Mouse (Mus musculus): ENCODE measurements around the gene Bbs1. TPM values are rescaled to one million over a fixed set of nuclear protein-coding genes. Genes with fewer than 3 reads are reported as not detected.
A peak's percentile ranks its signal among the peaks of the same experiment; 100 is the strongest.
"Not testable (repeated sequence)": the region's sequence is repeated elsewhere in the genome, so short reads cannot be mapped to it uniquely, and the experiment has no call there.

Bbs1 gene
- total RNA-seq, 1 experiment from 2014 or later, result 2.3 TPM

GRCm38 (mm10) chr19:4898972-4899371, 7.5 kb downstream of the Bbs1 start:
- ATAC-seq (replicated peaks in 1 of 2; ENCODE audit: insufficient read depth in 1 of 2, low FRiP score in 2 of 2, low TSS enrichment in 1 of 2, low read depth in 1 of 2, poor library complexity in 2 of 2, severe bottlenecking in 2 of 2), result no peak

- no peak for ATAC-seq (replicated peaks in 1 of 2; ENCODE audit: insufficient read depth in 1 of 2, low FRiP score in 2 of 2, low TSS enrichment in 1 of 2, low read depth in 1 of 2, poor library complexity in 2 of 2, severe bottlenecking in 2 of 2)
Observed at GRCm38 (mm10) chr19:4896780-4897520, 9.5 kb downstream of the Bbs1 start.

- peak in 1 of 2 experiments; percentile 27; a peak in 1 of 4 replicates for ATAC-seq (replicated peaks in 1 of 2; ENCODE audit: insufficient read depth in 1 of 2, low FRiP score in 2 of 2, low TSS enrichment in 1 of 2, low read depth in 1 of 2, poor library complexity in 2 of 2, severe bottlenecking in 2 of 2)
Observed at GRCm38 (mm10) chr19:4891798-4892197, 14.6 kb downstream of the Bbs1 start.

DNA sequence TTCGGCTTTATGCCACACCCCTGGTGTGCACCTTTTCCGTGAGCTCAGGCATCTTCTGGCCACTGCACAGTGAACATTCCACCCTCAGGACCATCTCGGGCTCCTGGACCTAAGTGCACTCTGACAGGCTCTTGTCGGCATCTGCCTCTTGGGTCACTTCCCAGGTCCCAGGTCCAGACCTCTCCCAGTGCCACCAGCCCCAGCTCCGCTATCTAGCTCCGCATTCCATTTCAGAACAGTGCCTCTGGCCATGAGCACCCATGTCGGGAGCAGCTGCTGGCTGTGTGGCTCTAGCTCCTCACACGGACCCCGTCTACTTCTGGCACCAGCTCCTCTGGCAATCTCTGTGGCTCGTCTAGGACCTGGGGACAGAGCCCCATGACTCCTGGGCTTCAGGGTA, 16.6 kb downstream of the Bbs1 start:
- no peak for ATAC-seq (replicated peaks in 1 of 2; ENCODE audit: insufficient read depth in 1 of 2, low FRiP score in 2 of 2, low TSS enrichment in 1 of 2, low read depth in 1 of 2, poor library complexity in 2 of 2, severe bottlenecking in 2 of 2)

DNA sequence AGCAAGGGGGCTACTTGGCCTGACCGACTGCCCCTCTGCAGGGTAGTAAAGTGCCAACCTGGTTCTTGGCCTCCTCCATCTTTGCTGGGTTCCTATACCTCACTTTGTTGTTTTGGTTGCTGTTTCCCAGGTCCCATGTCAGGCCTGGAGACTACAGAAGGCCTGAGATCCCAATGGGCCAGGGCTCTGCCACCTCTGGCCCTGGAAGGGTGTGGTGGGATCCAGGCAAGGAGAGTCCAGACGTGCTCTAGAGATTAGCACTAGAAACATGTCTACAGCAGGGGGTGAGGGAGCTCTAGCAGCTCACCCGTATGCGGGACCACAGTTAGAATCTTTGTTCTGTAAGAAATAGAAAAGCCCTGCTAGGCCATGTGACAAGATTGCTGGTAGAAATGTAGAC, 22.5 kb downstream of the Bbs1 start:
- ATAC-seq (replicated peaks in 1 of 2; ENCODE audit: insufficient read depth in 1 of 2, low FRiP score in 2 of 2, low TSS enrichment in 1 of 2, low read depth in 1 of 2, poor library complexity in 2 of 2, severe bottlenecking in 2 of 2), result no peak

DNA sequence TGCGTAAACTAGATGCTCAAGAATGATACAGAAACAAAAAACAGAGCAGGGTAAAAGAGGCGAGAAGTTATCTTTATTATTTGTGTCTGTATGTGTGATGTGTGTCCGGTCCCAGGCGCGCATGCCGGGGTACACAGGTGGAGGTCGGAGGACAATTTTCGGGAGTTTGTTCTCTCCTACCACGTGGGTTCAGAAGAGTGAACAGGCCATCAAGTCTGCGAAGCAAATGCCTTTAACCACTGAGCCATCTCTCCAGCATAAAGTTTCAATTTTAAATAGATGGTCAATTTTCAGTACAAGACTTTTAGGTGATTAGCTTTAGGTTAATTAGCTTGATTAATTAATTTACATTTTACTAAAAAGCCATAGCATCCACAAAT, 27.1 kb downstream of the Bbs1 start:
- ATAC-seq (replicated peaks in 1 of 2; ENCODE audit: insufficient read depth in 1 of 2, low FRiP score in 2 of 2, low TSS enrichment in 1 of 2, low read depth in 1 of 2, poor library complexity in 2 of 2, severe bottlenecking in 2 of 2), result no peak

DNA sequence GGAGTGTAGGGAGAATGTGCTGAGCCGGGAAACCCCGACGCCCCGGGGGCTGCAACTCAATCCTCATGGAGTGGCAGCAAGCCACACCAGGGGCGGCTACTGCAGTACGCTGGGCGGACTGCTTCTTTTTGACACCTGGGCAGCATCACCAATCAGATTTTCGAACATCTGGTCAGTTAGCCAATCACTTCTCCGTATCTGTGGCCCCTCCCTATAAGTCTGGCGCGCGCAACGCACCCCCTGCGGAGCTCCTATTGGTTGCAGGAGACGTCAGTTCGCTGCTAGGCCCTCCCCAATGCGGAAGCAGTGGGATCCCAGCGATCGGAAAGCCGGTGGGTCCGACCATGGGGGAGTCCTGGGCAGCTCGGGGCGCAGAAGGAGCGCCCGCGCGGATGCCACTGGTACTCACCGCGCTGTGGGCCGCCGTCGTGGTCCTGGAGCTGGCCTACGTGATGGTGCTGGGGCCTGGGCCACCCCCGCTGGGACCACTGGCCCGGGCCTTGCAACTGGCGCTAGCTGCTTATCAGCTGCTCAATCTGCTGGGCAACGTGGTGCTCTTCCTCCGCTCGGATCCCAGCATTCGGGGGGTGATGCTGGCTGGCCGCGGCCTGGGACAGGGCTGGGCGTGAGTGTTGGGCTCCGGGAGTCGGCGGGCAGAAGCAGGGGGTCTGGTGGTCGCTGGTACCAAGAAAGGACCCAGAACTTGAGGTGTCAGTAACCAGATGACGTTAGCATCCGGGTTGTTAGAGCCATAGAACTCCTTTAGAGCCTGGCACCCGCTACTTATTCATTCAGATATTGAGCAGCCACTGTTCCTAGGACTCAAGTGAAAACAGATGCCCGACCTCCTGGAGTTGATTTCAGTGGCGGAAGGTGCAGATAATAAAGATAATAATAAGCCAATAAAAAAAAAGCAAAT, 27.8 kb downstream of the Bbs1 start, which contains the start of gene Zdhhc24:
Gene Zdhhc24, plus strand, starts transcription at position 264 of the 919 bp plus-strand sequence.
- peak; percentile 99 for ATAC-seq (replicated peaks in 1 of 2; ENCODE audit: insufficient read depth in 1 of 2, low FRiP score in 2 of 2, low TSS enrichment in 1 of 2, low read depth in 1 of 2, poor library complexity in 2 of 2, severe bottlenecking in 2 of 2)

GRCm38 (mm10) chr19:4877785-4878184, 28.6 kb downstream of the Bbs1 start, which contains the start of gene Actn3:
Gene Actn3, minus strand, starts transcription at chr19:4877909.
- no peak for ATAC-seq (replicated peaks in 1 of 2; ENCODE audit: insufficient read depth in 1 of 2, low FRiP score in 2 of 2, low TSS enrichment in 1 of 2, low read depth in 1 of 2, poor library complexity in 2 of 2, severe bottlenecking in 2 of 2)

DNA sequence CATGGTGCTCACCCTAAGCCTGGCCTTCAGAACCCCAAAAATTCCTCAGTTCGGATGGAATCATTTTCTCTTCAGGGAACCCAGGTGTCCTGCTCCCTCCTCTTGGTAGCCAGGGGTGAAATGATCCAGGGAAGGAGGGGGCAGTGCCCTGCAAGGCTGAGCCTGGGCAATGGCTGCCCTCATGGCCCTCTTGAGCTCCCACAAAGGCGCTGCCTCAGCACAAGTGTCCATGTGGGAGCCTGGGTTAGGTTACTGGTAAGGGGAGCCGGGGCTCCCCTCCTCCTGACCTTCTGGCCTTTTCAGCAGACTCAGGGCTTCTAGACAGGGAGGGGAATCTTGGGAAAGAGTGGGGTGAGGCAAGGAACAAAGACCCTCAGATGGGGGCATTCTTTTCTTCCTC, 29.7 kb downstream of the Bbs1 start:
- ATAC-seq (replicated peaks in 1 of 2; ENCODE audit: insufficient read depth in 1 of 2, low FRiP score in 2 of 2, low TSS enrichment in 1 of 2, low read depth in 1 of 2, poor library complexity in 2 of 2, severe bottlenecking in 2 of 2), result no peak

DNA sequence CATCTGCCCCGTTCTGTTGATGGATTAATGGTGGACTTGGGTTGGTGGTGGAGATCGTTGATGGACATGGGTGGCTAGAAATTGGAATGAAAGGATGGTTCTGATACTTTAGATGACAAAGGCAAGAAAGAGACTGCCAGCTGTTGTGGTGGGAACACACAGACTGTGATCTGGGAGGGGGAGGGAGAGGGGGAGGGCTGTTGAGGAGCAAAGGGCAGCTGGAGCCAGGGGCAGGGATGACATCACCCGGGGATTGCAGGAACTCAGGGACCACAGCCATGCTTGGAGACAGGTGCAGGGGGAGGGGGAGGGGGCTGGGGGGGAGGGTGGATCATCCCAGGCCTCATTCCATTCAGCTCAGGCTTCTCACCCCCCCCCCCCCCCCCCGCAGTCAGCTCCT, 30.2 kb downstream of the Bbs1 start:
- ATAC-seq (replicated peaks in 1 of 2; ENCODE audit: insufficient read depth in 1 of 2, low FRiP score in 2 of 2, low TSS enrichment in 1 of 2, low read depth in 1 of 2, poor library complexity in 2 of 2, severe bottlenecking in 2 of 2), result no peak

- not testable (repeated sequence) for ATAC-seq (replicated peaks in 1 of 2; ENCODE audit: insufficient read depth in 1 of 2, low FRiP score in 2 of 2, low TSS enrichment in 1 of 2, low read depth in 1 of 2, poor library complexity in 2 of 2, severe bottlenecking in 2 of 2)
Observed at GRCm38 (mm10) chr19:4874613-4875012, 31.8 kb downstream of the Bbs1 start.

GRCm38 (mm10) chr19:4865147-4865546, 41.3 kb downstream of the Bbs1 start:
- ATAC-seq (replicated peaks in 1 of 2; ENCODE audit: insufficient read depth in 1 of 2, low FRiP score in 2 of 2, low TSS enrichment in 1 of 2, low read depth in 1 of 2, poor library complexity in 2 of 2, severe bottlenecking in 2 of 2), result peak; percentile 72 to 77

DNA sequence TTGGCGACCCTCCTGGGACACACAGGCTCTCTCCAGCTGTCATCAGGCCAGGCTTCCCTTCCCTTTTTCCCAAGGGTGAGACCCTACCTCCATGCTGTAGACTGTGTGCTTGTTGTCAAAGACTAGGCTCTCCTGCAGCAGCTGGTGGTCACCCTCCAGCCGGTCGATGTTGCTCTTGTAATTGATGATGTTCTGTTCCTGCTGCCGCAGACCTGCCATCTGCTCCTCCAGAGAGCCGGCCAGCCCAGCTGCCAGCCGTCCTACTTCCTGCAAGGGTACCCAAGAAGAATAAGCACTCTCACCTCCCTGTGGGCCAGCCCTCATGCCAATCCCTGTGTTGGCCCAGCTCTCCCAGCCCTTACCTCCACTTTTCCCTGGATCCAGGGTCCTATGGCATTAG, 43.4 kb downstream of the Bbs1 start:
- ATAC-seq (replicated peaks in 1 of 2; ENCODE audit: insufficient read depth in 1 of 2, low FRiP score in 2 of 2, low TSS enrichment in 1 of 2, low read depth in 1 of 2, poor library complexity in 2 of 2, severe bottlenecking in 2 of 2), result no peak

DNA sequence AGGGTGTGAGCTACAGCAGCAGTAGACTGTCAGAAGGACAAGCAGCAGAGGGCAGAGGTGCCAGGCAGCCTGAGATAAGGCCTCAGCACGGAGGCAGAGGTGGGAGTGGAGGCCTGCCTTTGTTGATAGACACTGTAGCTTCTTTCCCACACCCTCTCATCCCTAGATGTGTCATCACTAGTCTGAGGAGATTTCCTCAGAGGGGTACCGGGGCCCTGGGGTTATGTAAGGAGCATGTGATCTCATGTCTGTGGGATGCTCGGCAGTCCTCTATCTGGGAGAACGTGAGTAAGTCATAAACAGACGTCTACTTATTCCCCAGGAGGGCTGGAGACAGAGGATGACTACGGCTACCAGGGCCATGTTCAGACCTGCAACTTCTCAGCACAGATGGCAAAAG, 47.3 kb downstream of the Bbs1 start:
- ATAC-seq (replicated peaks in 1 of 2; ENCODE audit: insufficient read depth in 1 of 2, low FRiP score in 2 of 2, low TSS enrichment in 1 of 2, low read depth in 1 of 2, poor library complexity in 2 of 2, severe bottlenecking in 2 of 2), result no peak

- ATAC-seq (replicated peaks in 1 of 2; ENCODE audit: insufficient read depth in 1 of 2, low FRiP score in 2 of 2, low TSS enrichment in 1 of 2, low read depth in 1 of 2, poor library complexity in 2 of 2, severe bottlenecking in 2 of 2), result no peak
Observed at GRCm38 (mm10) chr19:4855951-4856350, 50.5 kb downstream of the Bbs1 start.

GRCm38 (mm10) chr19:4855470-4855820, 51.0 kb downstream of the Bbs1 start:
- no peak for ATAC-seq (replicated peaks in 1 of 2; ENCODE audit: insufficient read depth in 1 of 2, low FRiP score in 2 of 2, low TSS enrichment in 1 of 2, low read depth in 1 of 2, poor library complexity in 2 of 2, severe bottlenecking in 2 of 2)

- ATAC-seq (replicated peaks in 1 of 2; ENCODE audit: insufficient read depth in 1 of 2, low FRiP score in 2 of 2, low TSS enrichment in 1 of 2, low read depth in 1 of 2, poor library complexity in 2 of 2, severe bottlenecking in 2 of 2), result peak; percentile 78 to 81; a peak in 3 of 4 replicates
Observed at GRCm38 (mm10) chr19:4854552-4855469, 51.6 kb downstream of the Bbs1 start, which contains the start of gene Ctsf. Gene Ctsf, plus strand, starts transcription at chr19:4855130.

Data from hematopoietic stem cell, adult 5-6 weeks (primary cell).